ENCODE assay signal across 9 mouse cellular contexts in genomic region chr8:110664202-110664896, GRCm38 (mm10). TPM values are rescaled to one million over a fixed set of nuclear protein-coding genes. Genes with fewer than 3 reads are reported as not detected.
DNase-seq lines count a peak whose midpoint lies in the region; ATAC-seq and TF ChIP-seq lines count a peak whose summit lies in the region.
"Had no signal": no experiment of that assay in that cellular context is flagged by ENCODE, and none has a peak within 500 bp of the region (broad histone marks: within the 10 kb centered on the region; RNA-seq: fewer than 3 reads in every experiment).

No protein-coding gene starts in this region.

- no peak overlapping the region for H3K4me2 ChIP-seq in liver, postnatal 0 days (ENCODE audit: low read depth, low read length)
- H3K4me2 ChIP-seq in neural tube, embryonic 14.5 days (ENCODE audit: low read depth, low read length): no peak overlapping the region
- H3K4me2 ChIP-seq: limb, embryonic 13.5 days had no signal

- H3K4me1 ChIP-seq in liver, adult 2 months (ENCODE audit: control insufficient read depth, insufficient read depth, low read length): no peaks in the 10 kb centered on the region
- no peaks in the 10 kb centered on the region for H3K4me1 ChIP-seq in liver, postnatal 0 days (ENCODE audit: insufficient read depth)
- H3K4me1 ChIP-seq in neural tube, embryonic 14.5 days (ENCODE audit: control insufficient read depth, insufficient read depth, low read length): peaks cover 17% of the 10 kb centered on the region
- H3K4me1 ChIP-seq in limb, embryonic 10.5 days: peaks cover 5% of the 10 kb centered on the region; the same call in 1 of the 2 replicates

- H3K4me3 ChIP-seq in liver, adult 2 months (ENCODE audit: insufficient read depth, low read depth, low read length): no peak overlapping the region
- H3K4me3 ChIP-seq in liver, postnatal 0 days (ENCODE audit: low read depth, low read length): no peak overlapping the region
- H3K4me3 ChIP-seq in neural tube, embryonic 14.5 days (ENCODE audit: low read depth, low read length): no peak overlapping the region
- H3K4me3 ChIP-seq in limb, embryonic 10.5 days: no peak overlapping the region
- H3K4me3 ChIP-seq: limb, embryonic 13.5 days had no signal

- TF ChIP-seq POLR2A in liver, adult 2 months (IDR thresholded peaks at IDR 0.05; ENCODE audit: extremely low read depth, insufficient read depth, low read length): no peak

- no peak for DNase-seq in liver, adult 2 months (ENCODE audit: extremely low read depth, low read depth, low spot score)
- no peak for DNase-seq in liver, postnatal 0 days
- DNase-seq in cerebellum, postnatal 10 days: peak; percentile 96 to 97
- peak; percentile 54 to 74 for DNase-seq in frontal cortex, postnatal 36 days (ENCODE audit: low spot score in 2 of 2)
- peak; percentile 46 for DNase-seq in layer of hippocampus, adult 9-10 months (ENCODE audit: low spot score)
- no peak for DNase-seq in limb, embryonic 10.5 days (ENCODE audit: low spot score)
- no peak for DNase-seq in thymus, postnatal 14 days

- H3K27me3 ChIP-seq in liver, adult 2 months (ENCODE audit: control insufficient read depth, insufficient read depth, low read length): no peaks in the 10 kb centered on the region
- H3K27me3 ChIP-seq in liver, postnatal 0 days (ENCODE audit: insufficient read depth, low read length): no peaks in the 10 kb centered on the region
- H3K27me3 ChIP-seq in neural tube, embryonic 14.5 days (ENCODE audit: control insufficient read depth, insufficient read depth, low read length): no peaks in the 10 kb centered on the region
- H3K27me3 ChIP-seq in limb, embryonic 10.5 days (ENCODE audit: low read depth, poor library complexity, severe bottlenecking): no peaks in the 10 kb centered on the region
- H3K27me3 ChIP-seq: limb, embryonic 13.5 days had no signal

- H3K9ac ChIP-seq in liver, adult 2 months (ENCODE audit: low read depth, low read length): no peak overlapping the region
- no peak overlapping the region for H3K9ac ChIP-seq in liver, postnatal 0 days (replicated peaks)
- H3K9ac ChIP-seq in neural tube, embryonic 14.5 days (replicated peaks; ENCODE audit: low read depth, low read length): no peak overlapping the region
- H3K9ac ChIP-seq: limb, embryonic 13.5 days had no signal

- no peak for ATAC-seq in liver, postnatal 0 days
- peak; percentile 77 for ATAC-seq in neural tube, embryonic 14.5 days (ENCODE audit: low read depth)

- H3K36me3 ChIP-seq in liver, adult 2 months (ENCODE audit: control insufficient read depth, insufficient read depth, low read length): no peaks in the 10 kb centered on the region; the same call in 1 of the 2 replicates
- H3K36me3 ChIP-seq in liver, postnatal 0 days (replicated peaks; ENCODE audit: insufficient read depth, low read length): peaks cover 10% of the 10 kb centered on the region; the same call in 1 of the 2 replicates
- no peaks in the 10 kb centered on the region for H3K36me3 ChIP-seq in neural tube, embryonic 14.5 days (ENCODE audit: control insufficient read depth, insufficient read depth, low read length)
- H3K36me3 ChIP-seq in limb, embryonic 10.5 days: peaks cover 15% of the 10 kb centered on the region

- WGBS in liver, adult 2 months: 84% methylated on average over 7 of the region's 7 CpGs
- 72% methylated on average over 7 of the region's 7 CpGs for WGBS in liver, postnatal 0 days (ENCODE audit: insufficient replicate concordance)
- 48% methylated on average over 7 of the region's 7 CpGs for WGBS in neural tube, embryonic 14.5 days
- WGBS in limb, embryonic 10.5 days: 85% methylated on average over 7 of the region's 7 CpGs

- no peaks in the 10 kb centered on the region for H3K9me3 ChIP-seq in liver, postnatal 0 days (ENCODE audit: low read length)
- H3K9me3 ChIP-seq in neural tube, embryonic 14.5 days (ENCODE audit: control insufficient read depth, low read length): no peaks in the 10 kb centered on the region
- H3K9me3 ChIP-seq in limb, embryonic 10.5 days (replicated peaks): no peaks in the 10 kb centered on the region
- H3K9me3 ChIP-seq: limb, embryonic 13.5 days had no signal

- 0 out of 2 replicates have a peak overlapping the region, but pooled peaks have one; percentile 19 for H3K27ac ChIP-seq in liver, adult 2 months (replicated peaks; ENCODE audit: insufficient read depth, low read depth, low read length)
- no peak overlapping the region for H3K27ac ChIP-seq in liver, postnatal 0 days (ENCODE audit: low read depth)
- H3K27ac ChIP-seq in neural tube, embryonic 14.5 days (ENCODE audit: low read depth, low read length): peak overlapping the region; percentile 72
- H3K27ac ChIP-seq in limb, embryonic 10.5 days: no peak overlapping the region
- H3K27ac ChIP-seq: limb, embryonic 13.5 days had no signal

- H3K79me2 ChIP-seq in liver, adult 2 months (ENCODE audit: control insufficient read depth, insufficient read depth, low read length): no peaks in the 10 kb centered on the region

- no peak for TF ChIP-seq CTCF in liver, adult 2 months (IDR thresholded peaks at IDR 0.05; ENCODE audit: low read depth, low read length)
- TF ChIP-seq CTCF in liver, postnatal 0 days (IDR thresholded peaks at IDR 0.05; ENCODE audit: low read depth): no peak

- no peak for TF ChIP-seq EP300 in liver, postnatal 0 days (IDR thresholded peaks at IDR 0.05; ENCODE audit: low read depth)

RNA-seq across cellular contexts. Expression of gene Vac14, which starts 46.0 kb away (rescaled TPM):
- 6.7 and 7.9 TPM in 2 replicates for total RNA-seq in liver, adult 2 months (2014; rRNA removed)
- 22.9 and 25.0 TPM in 2 replicates for polyA plus RNA-seq in liver, adult 2 months (2012; rRNA removed)
- 5.5 and 6.5 TPM in 2 replicates for polyA plus RNA-seq in liver, postnatal 0 days (2015; fragmentation: Nextera tagmentation; extraction: Ambion mirVana)
- polyA plus RNA-seq in neural tube, embryonic 14.5 days (2014; fragmentation: Nextera tagmentation; extraction: Ambion mirVana): 31.1 and 31.6 TPM in 2 replicates
- polyA plus RNA-seq in limb, embryonic 10.5 days (2016; fragmentation: Nextera tagmentation; extraction: Ambion mirVana): 30.8 and 32.3 TPM in 2 replicates

RNA-seq across cellular contexts. Expression of gene Mtss1l, which starts 56.9 kb away (rescaled TPM):
- total RNA-seq in liver, adult 2 months (2014; rRNA removed): 0.55 and 0.94 TPM in 2 replicates
- 2.5 and 3.7 TPM in 2 replicates for polyA plus RNA-seq in liver, adult 2 months (2012; rRNA removed)
- polyA plus RNA-seq in liver, postnatal 0 days (2015; fragmentation: Nextera tagmentation; extraction: Ambion mirVana): 0.95 and 1.2 TPM in 2 replicates
- 23.9 and 24.9 TPM in 2 replicates for polyA plus RNA-seq in neural tube, embryonic 14.5 days (2014; fragmentation: Nextera tagmentation; extraction: Ambion mirVana)
- 7.8 and 8.8 TPM in 2 replicates for polyA plus RNA-seq in limb, embryonic 10.5 days (2016; fragmentation: Nextera tagmentation; extraction: Ambion mirVana)

Comparison
In these comparisons a context has a peak if more than half of its experiments do, and no peak if none do; other contexts are left out.
1. H3K27ac ChIP-seq: peak in liver, adult 2 months (single experiment) and neural tube, embryonic 14.5 days (single experiment); none in liver, postnatal 0 days (single experiment) and limb, embryonic 10.5 days (single experiment).
2. DNase-seq: peak in cerebellum, postnatal 10 days (2 of 2), frontal cortex, postnatal 36 days (2 of 2) and layer of hippocampus, adult 9-10 months (single experiment); none in liver, adult 2 months (single experiment), liver, postnatal 0 days (single experiment), limb, embryonic 10.5 days (single experiment) and thymus, postnatal 14 days (single experiment).